8 mouse cellular contexts compared by ENCODE assay signal in genomic region chr11:114785892-114786291, GRCm38 (mm10). TPM values are rescaled to one million over a fixed set of nuclear protein-coding genes. Genes with fewer than 3 reads are reported as not detected.
A peak's percentile ranks its signal among the peaks of the same experiment; 100 is the strongest.
DNase-seq lines count a peak whose midpoint lies in the region; ATAC-seq and TF ChIP-seq lines count a peak whose summit lies in the region.
"Had no signal": no experiment of that assay in that cellular context is flagged by ENCODE, and none has a peak within 500 bp of the region (broad histone marks: within the 10 kb centered on the region; RNA-seq: fewer than 3 reads in every experiment).

No protein-coding gene starts in this region.

- peaks cover 93% of the 10 kb centered on the region for H3K27me3 ChIP-seq in lung, embryonic 15.5 days
- peaks cover 54% of the 10 kb centered on the region for H3K27me3 ChIP-seq in forebrain, embryonic 13.5 days
- peaks cover 55% of the 10 kb centered on the region for H3K27me3 ChIP-seq in intestine, postnatal 0 days (replicated peaks; ENCODE audit: control insufficient read depth, insufficient read depth, low read length)
- peaks cover 46% of the 10 kb centered on the region for H3K27me3 ChIP-seq in stomach, embryonic 14.5 days (ENCODE audit: control insufficient read depth, insufficient read depth, low read length)

- H3K4me3 ChIP-seq in lung, embryonic 15.5 days = peak overlapping the region; percentile 23
- H3K4me3 ChIP-seq in forebrain, embryonic 13.5 days = peak overlapping the region; percentile 33
- H3K4me3 ChIP-seq in intestine, postnatal 0 days (ENCODE audit: low read depth, low read length) = no peak overlapping the region
- 0 out of 2 replicates have a peak overlapping the region, but pooled peaks have one; percentile 15 for H3K4me3 ChIP-seq in stomach, embryonic 14.5 days (ENCODE audit: low read depth, low read length)

- peak overlapping the region; percentile 51 for H3K4me2 ChIP-seq in lung, embryonic 15.5 days
- H3K4me2 ChIP-seq in forebrain, embryonic 13.5 days = peak overlapping the region; percentile 66
- H3K4me2 ChIP-seq in intestine, postnatal 0 days (replicated peaks; ENCODE audit: low read depth) = peak overlapping the region; percentile 27; the same call in 1 of the 2 replicates
- H3K4me2 ChIP-seq in stomach, embryonic 14.5 days (replicated peaks; ENCODE audit: low read depth, low read length) = peak overlapping the region; percentile 47

- no peaks in the 10 kb centered on the region for H3K36me3 ChIP-seq in lung, embryonic 15.5 days
- H3K36me3 ChIP-seq in forebrain, embryonic 13.5 days (ENCODE audit: poor library complexity, severe bottlenecking) = no peaks in the 10 kb centered on the region
- no peaks in the 10 kb centered on the region for H3K36me3 ChIP-seq in intestine, postnatal 0 days (ENCODE audit: control insufficient read depth, insufficient read depth)
- H3K36me3 ChIP-seq in stomach, embryonic 14.5 days (ENCODE audit: control insufficient read depth, insufficient read depth, low read length) = no peaks in the 10 kb centered on the region

- H3K4me1 ChIP-seq in lung, embryonic 15.5 days = peaks cover 11% of the 10 kb centered on the region
- H3K4me1 ChIP-seq in forebrain, embryonic 13.5 days = peaks cover 17% of the 10 kb centered on the region
- no peaks in the 10 kb centered on the region for H3K4me1 ChIP-seq in intestine, postnatal 0 days (replicated peaks; ENCODE audit: control insufficient read depth, insufficient read depth, low read length)
- peaks cover 8% of the 10 kb centered on the region; the same call in 1 of the 2 replicates for H3K4me1 ChIP-seq in stomach, embryonic 14.5 days (ENCODE audit: control insufficient read depth, insufficient read depth, low read length)

- ATAC-seq in lung, embryonic 15.5 days (ENCODE audit: borderline replicate concordance, extremely low read depth, low FRiP score, low TSS enrichment) = no peak
- peak; percentile 3; the same call in 1 of the 2 replicates for ATAC-seq in forebrain, embryonic 13.5 days
- ATAC-seq in intestine, postnatal 0 days = no peak
- no peak for ATAC-seq in stomach, embryonic 14.5 days (ENCODE audit: insufficient number of reproducible peaks, insufficient read depth, low FRiP score, low read depth)

- no peak for DNase-seq in lung, postnatal 25 days (ENCODE audit: low spot score)
- no peak for DNase-seq in right cerebral cortex, postnatal 10 days (ENCODE audit: low spot score in 2 of 2)
- no peak for DNase-seq in lung, postnatal 14 days
- DNase-seq: lung, adult 18-20 months had no signal

- no peak overlapping the region for H3K9ac ChIP-seq in lung, embryonic 15.5 days
- H3K9ac ChIP-seq in forebrain, embryonic 13.5 days = peak overlapping the region; percentile 59
- no peak overlapping the region for H3K9ac ChIP-seq in intestine, postnatal 0 days (ENCODE audit: low read depth, low read length)
- H3K9ac ChIP-seq in stomach, embryonic 14.5 days (replicated peaks; ENCODE audit: low read depth, low read length) = no peak overlapping the region

- no peaks in the 10 kb centered on the region for H3K9me3 ChIP-seq in lung, embryonic 15.5 days
- no peaks in the 10 kb centered on the region for H3K9me3 ChIP-seq in forebrain, embryonic 13.5 days (replicated peaks)
- no peaks in the 10 kb centered on the region for H3K9me3 ChIP-seq in intestine, postnatal 0 days (ENCODE audit: control insufficient read depth)
- H3K9me3 ChIP-seq in stomach, embryonic 14.5 days (ENCODE audit: control insufficient read depth, low read depth, low read length) = no peaks in the 10 kb centered on the region

- no peak for TF ChIP-seq CTCF in intestine, postnatal 0 days (IDR thresholded peaks at IDR 0.05; ENCODE audit: low read depth)

- 43% methylated on average over 10 of the region's 10 CpGs for WGBS in lung, embryonic 15.5 days
- 60% methylated on average over 10 of the region's 10 CpGs for whole genome bisulfite sequencing in forebrain, embryonic 13.5 days
- 47% methylated on average over 10 of the region's 10 CpGs for WGBS in intestine, postnatal 0 days
- WGBS in stomach, embryonic 14.5 days = 55% methylated on average over 10 of the region's 10 CpGs

- H3K27ac ChIP-seq in lung, embryonic 15.5 days = no peak overlapping the region
- no peak overlapping the region for H3K27ac ChIP-seq in forebrain, embryonic 13.5 days
- H3K27ac ChIP-seq in intestine, postnatal 0 days (ENCODE audit: low read depth, low read length) = no peak overlapping the region
- H3K27ac ChIP-seq in stomach, embryonic 14.5 days (ENCODE audit: low read length) = no peak overlapping the region

RNA-seq across cellular contexts. Expression of gene Btbd17, which starts 9.9 kb away (rescaled TPM):
- 0.71 and 1.1 TPM in 2 replicates for polyA plus RNA-seq in lung, embryonic 15.5 days (2015; fragmentation: Nextera tagmentation; extraction: Ambion mirVana)
- 25.8 and 27.1 TPM in 2 replicates for polyA plus RNA-seq in forebrain, embryonic 13.5 days (2015; fragmentation: Nextera tagmentation; extraction: Ambion mirVana)
- 0.14 and 0.20 TPM in 2 replicates for polyA plus RNA-seq in intestine, postnatal 0 days (2015; fragmentation: Nextera tagmentation; extraction: Ambion mirVana)
- polyA plus RNA-seq in stomach, embryonic 14.5 days (2014; fragmentation: Nextera tagmentation; extraction: Ambion mirVana) = 0.98 and 1.6 TPM in 2 replicates

RNA-seq across cellular contexts. Expression of gene Gpr142, which starts 12.8 kb away (rescaled TPM):
- not detected in 2 replicates for polyA plus RNA-seq in lung, embryonic 15.5 days (2015; fragmentation: Nextera tagmentation; extraction: Ambion mirVana)
- polyA plus RNA-seq in forebrain, embryonic 13.5 days (2015; fragmentation: Nextera tagmentation; extraction: Ambion mirVana) = not detected in 2 replicates
- polyA plus RNA-seq in intestine, postnatal 0 days (2015; fragmentation: Nextera tagmentation; extraction: Ambion mirVana) = not detected in 2 replicates
- 0.23 and 0.39 TPM in 2 replicates for polyA plus RNA-seq in stomach, embryonic 14.5 days (2014; fragmentation: Nextera tagmentation; extraction: Ambion mirVana)

RNA-seq across cellular contexts. Expression of gene Kif19a, which starts 20.7 kb away (rescaled TPM):
- 0.29 and 0.40 TPM in 2 replicates for polyA plus RNA-seq in lung, embryonic 15.5 days (2015; fragmentation: Nextera tagmentation; extraction: Ambion mirVana)
- polyA plus RNA-seq in forebrain, embryonic 13.5 days (2015; fragmentation: Nextera tagmentation; extraction: Ambion mirVana) = 0.36 and 1.3 TPM in 2 replicates
- polyA plus RNA-seq in intestine, postnatal 0 days (2015; fragmentation: Nextera tagmentation; extraction: Ambion mirVana) = 0.21 and 0.67 TPM in 2 replicates
- 0.51 and 0.81 TPM in 2 replicates for polyA plus RNA-seq in stomach, embryonic 14.5 days (2014; fragmentation: Nextera tagmentation; extraction: Ambion mirVana)

RNA-seq across cellular contexts. Expression of gene Dnaic2, which starts 58.7 kb away (rescaled TPM):
- polyA plus RNA-seq in lung, embryonic 15.5 days (2015; fragmentation: Nextera tagmentation; extraction: Ambion mirVana) = 3.4 and 3.9 TPM in 2 replicates
- polyA plus RNA-seq in forebrain, embryonic 13.5 days (2015; fragmentation: Nextera tagmentation; extraction: Ambion mirVana) = 1.8 and 3.7 TPM in 2 replicates
- polyA plus RNA-seq in intestine, postnatal 0 days (2015; fragmentation: Nextera tagmentation; extraction: Ambion mirVana) = 0.12 and 0.22 TPM in 2 replicates
- polyA plus RNA-seq in stomach, embryonic 14.5 days (2014; fragmentation: Nextera tagmentation; extraction: Ambion mirVana) = 0.25 and 0.38 TPM in 2 replicates

Comparison
In these comparisons a context has a peak if more than half of its experiments do, and no peak if none do; other contexts are left out.
1. RNA of gene Btbd17, which starts 9.9 kb away (polyA plus RNA-seq): 25.8 to 27.1 TPM in forebrain, embryonic 13.5 days; 0.98 to 1.6 TPM in stomach, embryonic 14.5 days, 0.71 to 1.1 TPM in lung, embryonic 15.5 days and 0.14 to 0.20 TPM in intestine, postnatal 0 days; every median in the first group is over 10 times any median in the second.
2. Peak in every context shown above with its lines, with median percentiles within 50 percentile points of each other: H3K4me2 ChIP-seq.